Mouse (Mus musculus) stomach, embryonic 14.5 days (tissue): ENCODE results near the gene Ciita. TPM values are rescaled to one million over a fixed set of nuclear protein-coding genes. Genes with fewer than 3 reads are reported as not detected.

Experiments
- ATAC-seq: fragments of 200-750 bp; cut with Nextera tagmentation; 2 replicates; pipeline ENCODE4 v1.8.0; 2017; ENCODE audit warnings: low read depth, moderate TSS enrichment; ENCODE audit not compliant: insufficient number of reproducible peaks, insufficient read depth, low FRiP score
- H3K27ac ChIP-seq: fragments of 300-500 bp; sonication (generic); 2 replicates; pipeline ENCODE4 v1.5.1; 2014; ENCODE audit warnings: mild to moderate bottlenecking, low read length, moderate library complexity, mixed read lengths
- H3K27me3 ChIP-seq: fragments of 300-500 bp; sonication (generic); 2 replicates; pipeline ENCODE4 v1.6.1; 2014; ENCODE audit warnings: low read length, control low read depth, mixed read lengths; ENCODE audit not compliant: control insufficient read depth, insufficient read depth
- H3K36me3 ChIP-seq: fragments of 300-500 bp; sonication (generic); 2 replicates; pipeline ENCODE4 v1.6.1; 2014; ENCODE audit warnings: mild to moderate bottlenecking, control low read depth, low read length, moderate library complexity, mixed read lengths; ENCODE audit not compliant: control insufficient read depth, insufficient read depth
- H3K4me1 ChIP-seq: fragments of 300-500 bp; sonication (generic); 2 replicates; pipeline ENCODE4 v1.6.1; 2014; ENCODE audit warnings: low read length, control low read depth, mixed read lengths; ENCODE audit not compliant: control insufficient read depth, insufficient read depth
- H3K4me2 ChIP-seq: fragments of 300-500 bp; sonication (generic); replicated peaks from 2 replicates; pipeline ENCODE4 v1.6.1; 2014; ENCODE audit warnings: low read depth, low read length, control low read depth
- H3K4me3 ChIP-seq: fragments of 300-500 bp; sonication (generic); 2 replicates; pipeline ENCODE4 v1.5.1; 2014; ENCODE audit warnings: low read depth, low read length, control low read depth
- H3K9ac ChIP-seq: fragments of 300-500 bp; sonication (generic); replicated peaks from 2 replicates; pipeline ENCODE4 v1.6.1; 2014; ENCODE audit warnings: low read depth, mild to moderate bottlenecking, control low read depth, low read length, moderate library complexity, mixed read lengths
- H3K9me3 ChIP-seq: fragments of 300-500 bp; sonication (generic); 2 replicates; pipeline ENCODE4 v1.6.1; 2016; ENCODE audit warnings: low read depth, low read length, control low read depth; ENCODE audit not compliant: control insufficient read depth
- WGBS: fragments of 180-500 bp; shearing (Covaris S2); extraction: QIAGEN DNeasy Blood & Tissue Kit; methylation state at CpG from one replicate; pipeline ENCODE4 v1.1.7; 2014; 5-methylcytosine and 5-hydroxymethylcytosine counted together
- polyA plus RNA-seq: library from polyadenylated mRNA; unstranded; fragments of >200 nt; fragmentation: Nextera tagmentation; extraction: Ambion mirVana; gene quantifications from 2 replicates; pipeline ENCODE4 v1.2.1, GENCODE M21; 2014

Gene Ciita
- polyA plus RNA-seq, 1 experiment from 2014 or later = 0.42 TPM

GRCm38 (mm10) chr16:10460188-10460587 lies 19.7 kb upstream of the Ciita start:
- H3K4me2 ChIP-seq = no peak overlapping the region
- no peaks in the 10 kb centered on the region for H3K36me3 ChIP-seq
- H3K4me1 ChIP-seq = no peaks in the 10 kb centered on the region
- no peaks in the 10 kb centered on the region for H3K9me3 ChIP-seq
- WGBS = 69% methylated on average over 2 of the region's 2 CpGs
- H3K27me3 ChIP-seq = no peaks in the 10 kb centered on the region
- H3K9ac ChIP-seq = no peak overlapping the region
- H3K4me3 ChIP-seq = no peak overlapping the region
- no peak for ATAC-seq
- no peak overlapping the region for H3K27ac ChIP-seq

GRCm38 (mm10) chr16:10461178-10461577 lies 18.7 kb upstream of the Ciita start:
- no peaks in the 10 kb centered on the region for H3K36me3 ChIP-seq
- WGBS = 74% methylated on average over 2 of the region's 2 CpGs
- no peak for ATAC-seq

GRCm38 (mm10) chr16:10465011-10465681 lies 14.7 kb upstream of the Ciita start:
- Histone ChIP-seq H3K36me3 (no peaks in the 10 kb centered on the region), H3K9me3 (no peaks in the 10 kb centered on the region), H3K27ac (no peak overlapping the region), H3K4me3 (no peak overlapping the region), H3K4me2 (no peak overlapping the region), H3K9ac (no peak overlapping the region), H3K4me1 (no peaks in the 10 kb centered on the region), H3K27me3 (no peaks in the 10 kb centered on the region)
- no peak for ATAC-seq
- 18% methylated on average over 4 of the region's 4 CpGs for WGBS

More at GRCm38 (mm10) chr16:10461178-10461577, 18.7 kb upstream of the Ciita start:
- no peaks in the 10 kb centered on the region for H3K4me1 ChIP-seq
- H3K9me3 ChIP-seq = no peaks in the 10 kb centered on the region
- H3K4me3 ChIP-seq = no peak overlapping the region
- no peak overlapping the region for H3K27ac ChIP-seq
- no peak overlapping the region for H3K9ac ChIP-seq
- no peak overlapping the region for H3K4me2 ChIP-seq
- no peaks in the 10 kb centered on the region for H3K27me3 ChIP-seq

GRCm38 (mm10) chr16:10467391-10468107 lies 12.3 kb upstream of the Ciita start:
- no peaks in the 10 kb centered on the region for H3K4me1 ChIP-seq
- H3K9ac ChIP-seq = no peak overlapping the region
- H3K4me3 ChIP-seq = no peak overlapping the region
- H3K36me3 ChIP-seq = no peaks in the 10 kb centered on the region
- ATAC-seq = no peak
- H3K27ac ChIP-seq = no peak overlapping the region
- 39% methylated on average over 11 of the region's 11 CpGs for WGBS
- no peaks in the 10 kb centered on the region for H3K27me3 ChIP-seq
- H3K4me2 ChIP-seq = no peak overlapping the region
- H3K9me3 ChIP-seq = no peaks in the 10 kb centered on the region

GRCm38 (mm10) chr16:10468201-10468600 lies 11.7 kb upstream of the Ciita start:
- Histone ChIP-seq H3K4me3 (no peak overlapping the region), H3K4me1 (no peaks in the 10 kb centered on the region), H3K9ac (no peak overlapping the region), H3K9me3 (no peaks in the 10 kb centered on the region), H3K27ac (no peak overlapping the region), H3K4me2 (no peak overlapping the region), H3K27me3 (no peaks in the 10 kb centered on the region), H3K36me3 (no peaks in the 10 kb centered on the region)
- 71% methylated on average over 1 of the region's 1 CpGs for WGBS
- no peak for ATAC-seq

- no peaks in the 10 kb centered on the region for H3K36me3 ChIP-seq
- H3K4me1 ChIP-seq = no peaks in the 10 kb centered on the region
- no peak overlapping the region for H3K9ac ChIP-seq
- H3K4me2 ChIP-seq = no peak overlapping the region
- H3K4me3 ChIP-seq = no peak overlapping the region
- no peak overlapping the region for H3K27ac ChIP-seq
- no peaks in the 10 kb centered on the region for H3K27me3 ChIP-seq
- WGBS = 91% methylated on average over 3 of the region's 3 CpGs
- no peaks in the 10 kb centered on the region for H3K9me3 ChIP-seq
- ATAC-seq = no peak
Observed at GRCm38 (mm10) chr16:10471950-10472349, 7.9 kb upstream of the Ciita start.

- H3K4me3 ChIP-seq = no peak overlapping the region
- 41% methylated on average over 3 of the region's 3 CpGs for WGBS
- H3K36me3 ChIP-seq = no peaks in the 10 kb centered on the region
- no peak overlapping the region for H3K27ac ChIP-seq
- no peak overlapping the region for H3K9ac ChIP-seq
- no peaks in the 10 kb centered on the region for H3K4me1 ChIP-seq
- no peak overlapping the region for H3K4me2 ChIP-seq
- no peaks in the 10 kb centered on the region for H3K9me3 ChIP-seq
- ATAC-seq = no peak
- no peaks in the 10 kb centered on the region for H3K27me3 ChIP-seq
Observed at GRCm38 (mm10) chr16:10474956-10475355, 4.9 kb upstream of the Ciita start.

GRCm38 (mm10) chr16:10475919-10476318 lies 3.9 kb upstream of the Ciita start:
- Histone ChIP-seq H3K27ac (no peak overlapping the region), H3K4me3 (no peak overlapping the region), H3K4me1 (no peaks in the 10 kb centered on the region), H3K4me2 (no peak overlapping the region), H3K9me3 (no peaks in the 10 kb centered on the region), H3K9ac (no peak overlapping the region), H3K27me3 (no peaks in the 10 kb centered on the region), H3K36me3 (no peaks in the 10 kb centered on the region)
- WGBS = 68% methylated on average over 2 of the region's 2 CpGs
- no peak for ATAC-seq
